Mouse (Mus musculus) hindbrain, embryonic 10.5 days (tissue): ENCODE measurements around the gene Olfr1218. TPM values are rescaled to one million over a fixed set of nuclear protein-coding genes. Genes with fewer than 3 reads are reported as not detected.
"Not testable (repeated sequence)": the region's sequence is repeated elsewhere in the genome, so short reads cannot be mapped to it uniquely, and the experiment has no call there.

Experiments
- DNase-seq: peaks from one replicate; pipeline ENCODE4 v3.0.0-alpha.2; 2017; ENCODE audit warnings: low spot score
- H3K27ac ChIP-seq: fragments of 300-500 bp; sonication (generic); 2 replicates; pipeline ENCODE4 v1.5.1; 2016; ENCODE audit warnings: mild to moderate bottlenecking, moderate library complexity
- H3K27me3 ChIP-seq: fragments of 300-500 bp; sonication (generic); 2 replicates; pipeline ENCODE4 v1.6.1; 2016; ENCODE audit warnings: mild to moderate bottlenecking; ENCODE audit not compliant: poor library complexity, insufficient read depth, severe bottlenecking
- H3K36me3 ChIP-seq: fragments of 300-500 bp; sonication (generic); 2 replicates; pipeline ENCODE4 v1.6.1; 2016; ENCODE audit warnings: mild to moderate bottlenecking, moderate library complexity
- H3K4me1 ChIP-seq: fragments of 300-500 bp; sonication (generic); replicated peaks from 2 replicates; pipeline ENCODE4 v1.6.1; 2016; ENCODE audit warnings: mild to moderate bottlenecking
- H3K4me3 ChIP-seq: fragments of 300-500 bp; sonication (generic); 2 replicates; pipeline ENCODE4 v1.5.1; 2016; ENCODE audit warnings: mild to moderate bottlenecking, moderate library complexity
- H3K9me3 ChIP-seq: fragments of 300-500 bp; sonication (generic); 2 replicates; pipeline ENCODE4 v1.6.1; 2016; ENCODE audit warnings: mild to moderate bottlenecking, moderate library complexity
- WGBS: fragments of 180-500 bp; shearing (Covaris S2); methylation state at CpG from one replicate; pipeline ENCODE4 v1.1.7; 2016; 5-methylcytosine and 5-hydroxymethylcytosine counted together
- polyA plus RNA-seq: library from polyadenylated mRNA; unstranded; fragments of >200 nt; fragmentation: Nextera tagmentation; extraction: Ambion mirVana; gene quantifications from 2 replicates; pipeline ENCODE4 v1.2.1, GENCODE M21; 2016

Gene Olfr1218
- not detected in 2 replicates for polyA plus RNA-seq

- Histone ChIP-seq H3K27me3 (no peaks in the 10 kb centered on the region), H3K9me3 (no peaks in the 10 kb centered on the region), H3K4me1 (no peaks in the 10 kb centered on the region), H3K36me3 (no peaks in the 10 kb centered on the region), H3K4me3 (no peak within 1 kb of the TSS), H3K27ac (no peak within 1 kb of the TSS)
- DNase-seq: no peak
These were observed at the start of gene Olfr1218 for GRCm38 (mm10) chr2:89061087-89061486. Gene Olfr1218 (minus strand): TSS chr2:89061187.

DNA sequence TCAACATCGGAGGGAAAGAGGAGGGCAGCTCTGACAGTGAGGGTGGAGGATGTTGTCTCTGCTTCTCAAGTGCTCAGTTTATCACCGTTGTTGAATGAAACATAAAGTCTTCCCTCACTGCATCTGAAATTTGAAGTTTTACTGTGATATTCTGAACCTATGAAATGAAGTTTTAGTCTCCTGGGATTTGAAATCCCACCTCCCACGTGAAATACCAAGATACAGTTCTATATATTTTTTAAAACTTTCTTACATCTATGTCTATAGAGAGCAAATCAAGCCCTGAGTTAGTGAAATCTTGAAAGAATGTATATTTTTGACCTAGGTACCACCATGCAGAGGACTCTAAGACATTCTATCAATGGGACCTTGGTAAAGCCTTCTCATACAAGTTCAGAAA, 45.7 kb upstream of the Olfr1218 start, which contains the start of gene Olfr1220:
TSS of gene Olfr1220 (minus strand) at position 101 of the 400 bp plus-strand sequence.
- DNase-seq: no peak
- H3K27ac ChIP-seq: no peak within 1 kb of the TSS
- no peaks in the 10 kb centered on the region for H3K4me1 ChIP-seq
- no peaks in the 10 kb centered on the region for H3K27me3 ChIP-seq
- no peaks in the 10 kb centered on the region for H3K36me3 ChIP-seq
- WGBS: 86% methylated on average over 3 of the region's 3 CpGs
- no peaks in the 10 kb centered on the region for H3K9me3 ChIP-seq
- H3K4me3 ChIP-seq: no peak within 1 kb of the TSS

DNA sequence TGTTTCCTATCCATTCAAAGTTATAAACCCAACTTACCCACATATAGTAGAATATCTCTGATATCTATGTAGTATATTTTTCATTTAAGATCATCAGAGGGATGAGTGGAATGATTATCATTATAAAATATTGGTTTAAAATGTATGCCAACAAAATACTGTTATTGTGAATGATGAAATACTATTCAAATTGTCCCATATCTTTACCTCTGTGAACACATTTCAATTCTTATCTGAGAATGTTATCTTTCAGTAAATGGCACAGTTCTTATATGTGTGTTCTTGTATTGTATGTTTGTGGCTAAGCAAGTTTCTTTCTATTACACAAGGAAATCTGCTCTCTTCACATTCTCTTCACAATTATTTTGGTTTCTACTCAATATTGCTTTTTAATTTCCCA, 44.7 kb upstream of the Olfr1218 start:
- no peak for DNase-seq
- Histone ChIP-seq H3K4me1 (no peaks in the 10 kb centered on the region), H3K9me3 (no peaks in the 10 kb centered on the region), H3K4me3 (no peak overlapping the region), H3K27me3 (no peaks in the 10 kb centered on the region), H3K36me3 (no peaks in the 10 kb centered on the region), H3K27ac (no peak overlapping the region)

DNA sequence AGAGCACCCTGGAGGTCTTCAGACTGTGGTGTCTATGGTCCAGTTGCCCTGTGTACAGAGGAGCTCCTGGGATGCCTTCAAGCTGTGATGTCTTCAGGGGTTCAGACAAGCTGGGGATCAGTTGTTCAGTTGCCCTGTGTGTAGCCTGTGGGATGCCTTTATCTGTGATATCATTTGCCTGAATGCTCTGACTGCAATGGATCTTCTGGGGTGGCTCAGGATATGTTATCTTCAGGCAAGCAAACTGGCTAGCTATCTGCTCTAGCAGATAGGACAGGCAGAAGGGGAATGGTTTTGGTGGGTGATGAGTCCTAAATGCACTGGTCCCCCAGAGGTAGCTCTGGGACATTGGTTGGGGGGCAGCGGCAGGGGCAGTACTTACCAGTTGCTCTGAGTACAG, 32.9 kb upstream of the Olfr1218 start:
- Histone ChIP-seq H3K36me3 (no peaks in the 10 kb centered on the region), H3K27me3 (no peaks in the 10 kb centered on the region), H3K4me1 (no peaks in the 10 kb centered on the region), H3K4me3 (no peak overlapping the region), H3K9me3 (no peaks in the 10 kb centered on the region), H3K27ac (no peak overlapping the region)
- no peak for DNase-seq
- WGBS: 100% methylated on average over 1 of the region's 1 CpGs

- H3K27me3 ChIP-seq: no peaks in the 10 kb centered on the region
- H3K4me3 ChIP-seq: no peak within 1 kb of the TSS
- H3K9me3 ChIP-seq: no peaks in the 10 kb centered on the region
- H3K36me3 ChIP-seq: no peaks in the 10 kb centered on the region
- no peaks in the 10 kb centered on the region for H3K4me1 ChIP-seq
- no peak for DNase-seq
- WGBS: 72% methylated on average over 1 of the region's 1 CpGs
- no peak within 1 kb of the TSS for H3K27ac ChIP-seq
These were observed 22.4 kb upstream of the Olfr1218 start, which contains the start of gene Olfr1219 for GRCm38 (mm10) chr2:89083413-89083812. Gene Olfr1219 (minus strand): TSS chr2:89083513.

GRCm38 (mm10) chr2:89081487-89081886, 20.5 kb upstream of the Olfr1218 start:
- DNase-seq: no peak
- no peaks in the 10 kb centered on the region for H3K27me3 ChIP-seq
- no peak overlapping the region for H3K27ac ChIP-seq
- no peaks in the 10 kb centered on the region for H3K9me3 ChIP-seq
- no peaks in the 10 kb centered on the region for H3K36me3 ChIP-seq
- no peaks in the 10 kb centered on the region for H3K4me1 ChIP-seq
- H3K4me3 ChIP-seq: no peak overlapping the region

DNA sequence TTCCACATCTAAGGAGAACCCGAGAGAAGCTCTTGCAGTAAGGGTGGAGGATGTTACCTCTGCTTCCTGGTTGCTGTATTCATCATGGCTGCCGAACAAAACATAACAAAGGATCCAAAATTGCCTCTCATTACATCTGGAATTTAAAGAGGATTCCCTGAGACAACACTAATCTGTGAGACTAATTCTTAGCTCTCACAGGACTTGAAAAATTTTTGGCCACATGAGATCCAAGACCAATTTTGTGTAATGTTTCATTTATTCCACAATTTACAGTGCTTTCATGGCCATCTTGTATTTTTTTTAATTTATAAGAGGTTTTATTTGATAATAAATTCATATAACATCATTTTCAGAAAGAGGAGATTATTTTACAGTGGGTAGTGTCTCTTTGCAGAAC, 29.0 kb downstream of the Olfr1218 start, which contains the start of gene Olfr1217:
TSS of gene Olfr1217 (minus strand) at position 101 of the 400 bp plus-strand sequence.
- Histone ChIP-seq H3K4me1 (no peaks in the 10 kb centered on the region), H3K27me3 (no peaks in the 10 kb centered on the region)
- 79% methylated on average over 2 of the region's 2 CpGs for WGBS

GRCm38 (mm10) chr2:89021436-89021835, 39.6 kb downstream of the Olfr1218 start:
- not testable (repeated sequence) for H3K27me3 ChIP-seq, H3K27ac ChIP-seq, DNase-seq, H3K4me1 ChIP-seq, H3K4me3 ChIP-seq, H3K9me3 ChIP-seq, H3K36me3 ChIP-seq
- WGBS: 75% methylated on average over 3 of the region's 3 CpGs

More for the DNA sequence above, 29.0 kb downstream of the Olfr1218 start, which contains the start of gene Olfr1217:
- Histone ChIP-seq H3K36me3 (no peaks in the 10 kb centered on the region), H3K27ac (no peak within 1 kb of the TSS), H3K9me3 (no peaks in the 10 kb centered on the region), H3K4me3 (no peak within 1 kb of the TSS)
- no peak for DNase-seq

DNA sequence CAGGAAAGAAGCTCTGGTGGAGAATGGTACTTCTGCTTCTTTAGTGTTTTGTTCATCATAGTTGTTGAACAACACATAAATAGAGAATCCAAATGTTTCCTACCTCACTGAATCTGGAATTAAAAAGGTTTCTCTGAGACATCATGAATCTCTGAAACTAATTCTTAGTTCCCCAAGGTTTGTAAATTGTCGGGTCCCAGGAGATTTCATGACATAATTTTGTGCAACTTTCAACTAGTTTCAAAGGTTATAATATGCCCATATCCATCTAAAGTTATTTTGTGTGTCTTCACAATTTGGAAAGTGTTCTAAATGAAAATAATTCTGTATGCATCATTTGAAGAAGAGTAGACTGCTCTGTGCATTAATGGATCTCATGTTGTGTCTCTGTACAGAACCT, 42.7 kb downstream of the Olfr1218 start, which contains the start of gene Olfr1216:
TSS of gene Olfr1216 (minus strand) at position 101 of the 400 bp plus-strand sequence.
- Histone ChIP-seq H3K4me3 (no peak within 1 kb of the TSS), H3K9me3 (no peaks in the 10 kb centered on the region), H3K4me1 (no peaks in the 10 kb centered on the region), H3K27me3 (no peaks in the 10 kb centered on the region), H3K27ac (no peak within 1 kb of the TSS), H3K36me3 (no peaks in the 10 kb centered on the region)
- no peak for DNase-seq
- WGBS: 81% methylated on average over 1 of the region's 1 CpGs

DNA sequence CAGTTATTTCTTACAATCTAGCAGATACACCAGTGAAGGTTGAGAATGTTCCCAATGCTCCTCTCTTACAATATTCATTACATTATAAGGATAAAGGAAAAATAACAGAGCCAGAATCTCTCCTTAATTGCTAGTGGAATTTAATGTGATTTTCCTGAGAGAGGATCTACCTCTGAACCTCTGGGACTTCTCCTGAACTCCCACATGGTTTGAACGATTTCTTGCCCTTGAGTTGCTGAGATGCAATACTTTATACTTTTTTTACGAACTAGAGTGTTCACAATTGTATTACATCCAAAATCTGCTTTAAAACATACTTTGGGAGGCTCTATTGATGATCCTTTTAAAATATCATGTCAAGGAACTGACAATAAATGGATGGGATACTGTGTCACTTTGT, 54.1 kb downstream of the Olfr1218 start, which contains the start of gene Olfr1215:
TSS of gene Olfr1215 (minus strand) at position 101 of the 400 bp plus-strand sequence.
- no peak within 1 kb of the TSS for H3K27ac ChIP-seq
- H3K27me3 ChIP-seq: no peaks in the 10 kb centered on the region
- no peaks in the 10 kb centered on the region for H3K4me1 ChIP-seq
- no peak within 1 kb of the TSS for H3K4me3 ChIP-seq
- 78% methylated on average over 2 of the region's 2 CpGs for WGBS
- no peaks in the 10 kb centered on the region for H3K36me3 ChIP-seq
- H3K9me3 ChIP-seq: no peaks in the 10 kb centered on the region
- no peak for DNase-seq

Other genes with a start within 250 kb of the Olfr1218 start
- 0.04 TPM in 1 of 2 replicates, not detected in the other for gene Olfr1202, start 246.7 kb downstream of the Olfr1218 start, polyA plus RNA-seq
- not detected in 2 replicates for gene Olfr1205, start 231.4 kb downstream of the Olfr1218 start, polyA plus RNA-seq
- not detected in 2 replicates for gene Olfr1204, start 211.9 kb downstream of the Olfr1218 start, polyA plus RNA-seq
- not detected in 2 replicates for gene Olfr1206, start 198.0 kb downstream of the Olfr1218 start, polyA plus RNA-seq
- gene Olfr1208, start 158.9 kb downstream of the Olfr1218 start, polyA plus RNA-seq: not detected in 2 replicates
- gene Olfr1209, start 146.0 kb downstream of the Olfr1218 start, polyA plus RNA-seq: not detected in 2 replicates
- gene Olfr1211, start 123.1 kb downstream of the Olfr1218 start, polyA plus RNA-seq: not detected in 2 replicates
- gene Olfr1212, start 107.2 kb downstream of the Olfr1218 start, polyA plus RNA-seq: not detected in 2 replicates
- not detected in 2 replicates for gene Gm13762, start 80.9 kb downstream of the Olfr1218 start, polyA plus RNA-seq
- not detected in 2 replicates for gene Olfr1214, start 68.5 kb downstream of the Olfr1218 start, polyA plus RNA-seq
- gene Olfr1215, start 54.2 kb downstream of the Olfr1218 start, polyA plus RNA-seq: not detected in 2 replicates
- gene Olfr1216, start 42.8 kb downstream of the Olfr1218 start, polyA plus RNA-seq: not detected in 2 replicates
- not detected in 2 replicates for gene Olfr1217, start 29.1 kb downstream of the Olfr1218 start, polyA plus RNA-seq
- gene Olfr1219, start 22.3 kb upstream of the Olfr1218 start, polyA plus RNA-seq: not detected in 2 replicates
- not detected in 2 replicates for gene Olfr1220, start 45.6 kb upstream of the Olfr1218 start, polyA plus RNA-seq
- gene Olfr1221, start 56.1 kb upstream of the Olfr1218 start, polyA plus RNA-seq: not detected in 2 replicates
- gene Olfr1222, start 71.9 kb upstream of the Olfr1218 start, polyA plus RNA-seq: not detected in 2 replicates
- gene Olfr1223, start 90.4 kb upstream of the Olfr1218 start, polyA plus RNA-seq: not detected in 2 replicates
- not detected in 2 replicates for gene Olfr1224-ps1, start 102.9 kb upstream of the Olfr1218 start, polyA plus RNA-seq
- not detected in 2 replicates for gene Olfr1225, start 113.5 kb upstream of the Olfr1218 start, polyA plus RNA-seq
- gene Olfr1226, start 138.9 kb upstream of the Olfr1218 start, polyA plus RNA-seq: not detected in 2 replicates
- gene Olfr1228, start 192.9 kb upstream of the Olfr1218 start, polyA plus RNA-seq: not detected in 2 replicates
- not detected in 2 replicates for gene Olfr1229, start 226.8 kb upstream of the Olfr1218 start, polyA plus RNA-seq
- gene Olfr1230, start 236.1 kb upstream of the Olfr1218 start, polyA plus RNA-seq: not detected in 2 replicates
- gene Olfr1231, start 245.9 kb upstream of the Olfr1218 start, polyA plus RNA-seq: not detected in 2 replicates